Mouse (Mus musculus): ENCODE data around the gene Lct. TPM values are rescaled to one million over a fixed set of nuclear protein-coding genes. Genes with fewer than 3 reads are reported as not detected.
"Not testable (repeated sequence)": the region's sequence is repeated elsewhere in the genome, so short reads cannot be mapped to it uniquely, and the experiment has no call there.

Gene Lct
- polyA plus RNA-seq, 1 experiment from 2014 or later = 3.1 TPM

DNA sequence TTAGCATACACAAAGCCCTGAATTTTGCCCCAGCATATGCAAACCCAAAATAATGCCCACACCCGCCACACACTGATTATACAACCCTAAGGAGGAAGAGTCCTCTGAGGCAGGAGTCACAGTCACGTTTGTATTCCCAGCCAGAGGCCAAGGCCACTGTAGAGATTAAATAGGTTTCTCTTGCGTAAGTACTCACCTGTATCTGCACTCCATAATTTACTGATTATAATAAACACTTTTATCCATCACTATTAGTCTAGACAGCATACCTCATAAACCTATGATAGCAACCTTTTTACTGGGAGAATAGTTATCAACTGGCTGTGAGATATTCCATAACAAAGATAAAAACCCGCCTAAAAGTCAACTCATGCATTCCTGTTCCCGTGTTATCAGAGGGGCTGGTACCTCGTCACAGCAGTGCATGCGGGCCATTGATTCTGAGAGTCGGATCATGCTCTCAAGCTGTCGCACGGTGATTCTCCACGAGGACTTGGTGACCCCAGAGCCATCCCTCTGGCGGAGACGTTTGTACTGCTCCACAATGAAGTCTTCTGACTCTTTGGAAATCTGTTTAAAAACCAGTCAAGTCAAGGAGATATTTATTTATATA, 9.7 kb upstream of the Lct start:
- 80% methylated on average over 13 of the region's 13 CpGs for WGBS
- Histone ChIP-seq H3K4me2 (no peak overlapping the region), H3K9me3 (no peaks in the 10 kb centered on the region), H3K4me1 (no peaks in the 10 kb centered on the region), H3K36me3 (peaks cover 48% of the 10 kb centered on the region), H3K27me3 (replicated peaks) (no peaks in the 10 kb centered on the region), H3K4me3 (replicated peaks) (no peak overlapping the region), H3K27ac (no peak overlapping the region), H3K9ac (no peak overlapping the region)
- no peak for ATAC-seq (ENCODE audit: insufficient read depth, low FRiP score, low read depth)

DNA sequence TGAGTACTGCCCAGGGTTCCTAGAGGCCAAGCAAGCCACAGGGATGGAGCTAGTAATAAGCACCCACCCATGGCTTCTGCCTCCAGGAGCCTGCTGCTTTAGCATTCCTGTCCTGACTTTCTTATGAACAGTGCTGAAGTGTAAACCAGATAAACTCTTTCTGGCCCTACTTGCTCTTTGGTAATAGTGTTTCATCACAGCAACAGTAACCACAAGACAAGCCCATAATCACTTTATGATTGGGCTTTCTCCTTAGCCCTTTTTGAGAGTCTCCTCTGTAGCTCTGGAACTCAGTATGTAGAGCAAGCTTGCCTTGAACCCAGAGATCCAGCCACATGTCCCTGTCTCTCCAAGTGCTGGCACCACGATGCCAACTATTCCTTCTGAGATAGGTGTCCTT, 2.2 kb upstream of the Lct start:
- Histone ChIP-seq H3K27ac (no peak overlapping the region), H3K9ac (no peak overlapping the region), H3K9me3 (no peaks in the 10 kb centered on the region), H3K4me3 (replicated peaks) (no peak overlapping the region), H3K27me3 (replicated peaks) (no peaks in the 10 kb centered on the region), H3K4me1 (no peaks in the 10 kb centered on the region), H3K36me3 (peaks cover 49% of the 10 kb centered on the region), H3K4me2 (no peak overlapping the region)
- WGBS = 91% methylated on average over 1 of the region's 1 CpGs
- ATAC-seq (ENCODE audit: insufficient read depth, low FRiP score, low read depth) = no peak

DNA sequence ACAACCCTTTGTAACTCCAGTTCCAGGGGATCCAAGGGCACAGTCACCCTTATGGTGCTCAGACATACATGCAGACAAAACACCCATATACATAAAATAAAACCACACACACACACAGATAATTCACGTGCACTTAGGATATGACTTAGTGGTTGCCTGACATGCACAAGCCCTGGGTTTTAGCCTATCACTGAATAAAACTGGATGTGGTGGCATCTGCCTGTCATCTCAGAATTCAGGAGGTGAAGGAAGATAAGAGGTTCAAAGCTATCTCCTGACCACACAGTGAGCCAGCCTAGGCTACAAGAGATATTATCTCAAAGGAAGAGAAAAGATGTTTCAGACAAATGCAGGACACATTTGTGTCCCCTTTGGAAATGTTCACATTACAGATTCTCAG, 953 bp downstream of the Lct start:
- no peaks in the 10 kb centered on the region for H3K4me1 ChIP-seq
- H3K4me2 ChIP-seq = no peak overlapping the region
- ATAC-seq (ENCODE audit: insufficient read depth, low FRiP score, low read depth) = no peak
- WGBS = 100% methylated on average over 1 of the region's 1 CpGs
- H3K27me3 ChIP-seq (replicated peaks) = no peaks in the 10 kb centered on the region
- peaks cover 19% of the 10 kb centered on the region for H3K36me3 ChIP-seq
- H3K27ac ChIP-seq = no peak overlapping the region
- H3K4me3 ChIP-seq (replicated peaks) = no peak overlapping the region
- H3K9ac ChIP-seq = no peak overlapping the region
- H3K9me3 ChIP-seq = no peaks in the 10 kb centered on the region

DNA sequence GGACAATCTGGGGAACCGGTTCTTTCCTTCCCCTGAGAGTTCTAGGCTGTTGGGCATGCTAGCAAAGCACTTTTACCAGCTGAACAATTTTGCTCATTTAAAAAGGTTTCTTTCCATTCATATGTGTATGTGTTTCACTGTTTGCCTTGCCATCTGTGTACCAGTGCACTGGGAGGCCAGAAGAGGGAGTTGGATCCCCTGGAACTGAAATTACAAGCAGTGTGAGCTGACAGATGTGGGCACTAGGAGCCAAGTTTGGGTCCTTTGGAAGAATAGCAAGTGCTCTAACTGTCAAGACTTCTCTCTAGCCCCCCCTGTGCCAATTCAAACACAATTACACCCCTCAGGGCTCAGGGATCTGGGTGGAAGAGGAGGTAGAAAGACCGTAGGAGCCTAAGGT, 3.3 kb downstream of the Lct start:
- H3K9ac ChIP-seq = no peak overlapping the region
- no peaks in the 10 kb centered on the region for H3K9me3 ChIP-seq
- 84% methylated on average over 2 of the region's 2 CpGs for WGBS
- 0 out of 2 replicates have a peak, but pooled peaks cover 6% of the 10 kb centered on the region for H3K36me3 ChIP-seq
- no peak overlapping the region for H3K4me3 ChIP-seq (replicated peaks)
- H3K4me1 ChIP-seq = no peaks in the 10 kb centered on the region
- no peak for ATAC-seq (ENCODE audit: insufficient read depth, low FRiP score, low read depth)
- H3K27me3 ChIP-seq (replicated peaks) = no peaks in the 10 kb centered on the region
- H3K4me2 ChIP-seq = no peak overlapping the region
- H3K27ac ChIP-seq = no peak overlapping the region

DNA sequence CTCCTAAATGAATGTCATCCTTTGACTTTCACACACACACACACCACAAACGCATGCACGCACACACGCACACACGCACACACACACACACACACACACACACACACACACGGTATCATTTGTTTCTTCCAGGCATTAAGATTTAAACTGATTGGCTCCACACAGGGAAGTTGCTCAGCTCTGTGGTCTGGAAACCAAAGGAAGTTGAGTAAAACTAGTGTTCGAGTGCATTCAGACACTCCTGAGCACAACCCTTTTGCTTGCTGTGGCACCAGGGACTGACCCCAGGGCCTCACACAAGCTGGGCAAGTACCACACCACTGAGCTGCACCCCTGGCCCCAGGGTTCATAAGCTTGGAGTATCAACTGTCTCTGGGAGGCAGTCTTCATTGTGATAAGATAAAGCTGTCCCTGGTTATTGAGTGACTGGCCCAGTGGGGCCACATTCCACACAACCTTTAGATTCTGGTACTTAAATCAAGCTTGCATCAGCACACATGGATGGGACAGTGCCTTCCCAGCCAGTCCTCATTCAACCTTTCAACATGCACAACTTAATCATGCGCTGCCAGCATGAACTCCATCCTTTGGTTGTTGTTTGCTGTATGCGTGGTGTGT, 5.0 kb downstream of the Lct start:
- Histone ChIP-seq H3K9ac (no peak overlapping the region), H3K4me1 (no peaks in the 10 kb centered on the region), H3K4me3 (replicated peaks) (no peak overlapping the region), H3K9me3 (no peaks in the 10 kb centered on the region), H3K36me3 (0 out of 2 replicates have a peak, but pooled peaks cover 6% of the 10 kb centered on the region), H3K27ac (no peak overlapping the region), H3K4me2 (no peak overlapping the region), H3K27me3 (replicated peaks) (no peaks in the 10 kb centered on the region)
- 80% methylated on average over 8 of the region's 8 CpGs for WGBS
- ATAC-seq (ENCODE audit: insufficient read depth, low FRiP score, low read depth) = no peak

DNA sequence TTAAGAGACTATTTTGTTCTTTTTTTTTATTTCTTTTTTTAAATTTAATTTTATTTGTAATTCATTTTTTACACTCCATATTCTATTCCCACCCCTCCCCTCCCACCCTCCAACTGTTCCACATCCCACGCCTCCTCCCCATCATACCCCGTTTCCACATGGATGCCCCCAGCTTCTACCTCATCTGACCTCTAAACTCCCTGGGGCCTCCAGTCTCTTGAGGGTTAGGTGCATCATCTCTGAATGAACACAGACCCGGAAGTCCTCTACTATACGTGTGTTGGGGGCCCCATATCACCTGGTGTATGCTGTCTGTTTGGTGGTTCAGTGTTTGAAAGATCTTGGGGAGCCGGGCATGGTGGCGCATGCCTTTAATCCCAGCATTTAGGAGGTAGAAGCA, 8.9 kb downstream of the Lct start:
- not testable (repeated sequence) for H3K9me3 ChIP-seq; H3K36me3 ChIP-seq; H3K4me2 ChIP-seq; H3K27me3 ChIP-seq (replicated peaks); H3K27ac ChIP-seq; ATAC-seq (ENCODE audit: insufficient read depth, low FRiP score, low read depth); H3K9ac ChIP-seq; H3K4me3 ChIP-seq (replicated peaks); H3K4me1 ChIP-seq
- 87% methylated on average over 6 of the region's 6 CpGs for WGBS

DNA sequence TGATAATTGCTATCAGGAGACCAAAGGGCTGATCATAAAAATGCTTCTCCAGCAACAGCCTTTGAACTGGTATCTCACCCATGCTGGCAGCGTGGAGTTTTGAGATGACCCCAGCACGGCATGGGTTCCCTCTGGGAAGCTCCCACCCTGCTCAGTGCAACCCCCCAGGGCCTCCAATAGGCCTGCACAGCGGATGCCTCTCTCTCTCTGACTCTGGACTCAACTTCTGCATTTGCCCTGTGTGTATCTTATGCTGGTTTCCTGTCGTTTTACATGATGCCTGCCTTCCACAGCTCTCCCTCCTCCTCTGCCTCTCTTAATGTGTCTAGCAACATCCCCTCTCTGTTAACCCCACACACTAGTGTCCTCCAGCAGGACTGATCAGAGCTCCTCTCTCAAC, 13.5 kb downstream of the Lct start:
- no peak for ATAC-seq (ENCODE audit: insufficient read depth, low FRiP score, low read depth)
- Histone ChIP-seq H3K9me3 (no peaks in the 10 kb centered on the region), H3K27ac (no peak overlapping the region), H3K36me3 (no peaks in the 10 kb centered on the region), H3K4me2 (no peak overlapping the region), H3K4me1 (no peaks in the 10 kb centered on the region), H3K9ac (no peak overlapping the region), H3K4me3 (replicated peaks) (no peak overlapping the region), H3K27me3 (replicated peaks) (no peaks in the 10 kb centered on the region)
- 58% methylated on average over 4 of the region's 4 CpGs for WGBS

DNA sequence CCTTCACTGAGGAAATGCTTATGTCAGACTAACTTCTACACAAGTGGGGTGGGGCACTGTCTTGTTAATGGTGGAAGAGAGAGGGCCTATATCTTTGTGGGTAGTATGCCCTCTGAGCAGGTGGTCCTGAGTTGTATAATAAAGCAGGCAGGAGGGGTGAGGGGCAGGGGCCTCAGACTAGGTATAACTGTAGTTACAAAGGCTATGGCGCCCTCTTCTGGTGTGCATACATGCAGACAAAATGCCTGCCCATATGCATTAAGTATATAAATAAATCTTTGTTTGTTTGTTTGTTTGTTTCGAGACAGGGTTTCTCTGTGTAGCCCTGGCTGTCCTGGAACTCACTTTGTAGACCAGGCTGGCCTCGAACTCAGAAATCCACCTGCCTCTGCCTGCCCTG, 19.1 kb downstream of the Lct start:
- Histone ChIP-seq H3K9me3 (no peaks in the 10 kb centered on the region), H3K27me3 (replicated peaks) (no peaks in the 10 kb centered on the region), H3K4me1 (no peaks in the 10 kb centered on the region), H3K4me3 (replicated peaks) (no peak overlapping the region), H3K36me3 (no peaks in the 10 kb centered on the region), H3K27ac (no peak overlapping the region), H3K9ac (no peak overlapping the region), H3K4me2 (no peak overlapping the region)
- no peak for ATAC-seq (ENCODE audit: insufficient read depth, low FRiP score, low read depth)
- WGBS = 73% methylated on average over 3 of the region's 3 CpGs

DNA sequence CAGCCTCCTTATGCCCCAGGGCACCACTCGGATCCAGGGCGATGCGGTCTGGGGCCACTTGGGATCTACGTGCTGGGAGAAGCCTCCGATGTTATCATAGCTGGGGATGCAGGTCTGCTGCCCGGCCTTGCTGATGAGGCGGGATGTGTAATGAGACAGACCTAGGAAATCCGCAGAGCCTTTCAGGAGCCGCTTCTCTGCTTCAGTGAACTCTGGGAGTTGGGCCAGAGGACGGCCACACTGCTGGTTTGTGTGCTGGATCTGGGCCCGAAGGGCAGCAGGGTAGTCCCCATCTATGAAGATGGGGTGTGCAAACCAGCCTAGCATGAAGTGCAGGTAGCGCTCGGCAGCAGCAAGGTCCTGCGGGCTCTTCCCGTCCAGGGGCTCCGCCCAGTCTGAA, 24.2 kb downstream of the Lct start:
- Histone ChIP-seq H3K27ac (no peak overlapping the region), H3K9me3 (no peaks in the 10 kb centered on the region), H3K4me2 (no peak overlapping the region), H3K36me3 (no peaks in the 10 kb centered on the region), H3K27me3 (replicated peaks) (no peaks in the 10 kb centered on the region), H3K4me1 (no peaks in the 10 kb centered on the region), H3K4me3 (replicated peaks) (no peak overlapping the region), H3K9ac (no peak overlapping the region)
- no peak for ATAC-seq (ENCODE audit: insufficient read depth, low FRiP score, low read depth)
- WGBS = 90% methylated on average over 16 of the region's 16 CpGs

DNA sequence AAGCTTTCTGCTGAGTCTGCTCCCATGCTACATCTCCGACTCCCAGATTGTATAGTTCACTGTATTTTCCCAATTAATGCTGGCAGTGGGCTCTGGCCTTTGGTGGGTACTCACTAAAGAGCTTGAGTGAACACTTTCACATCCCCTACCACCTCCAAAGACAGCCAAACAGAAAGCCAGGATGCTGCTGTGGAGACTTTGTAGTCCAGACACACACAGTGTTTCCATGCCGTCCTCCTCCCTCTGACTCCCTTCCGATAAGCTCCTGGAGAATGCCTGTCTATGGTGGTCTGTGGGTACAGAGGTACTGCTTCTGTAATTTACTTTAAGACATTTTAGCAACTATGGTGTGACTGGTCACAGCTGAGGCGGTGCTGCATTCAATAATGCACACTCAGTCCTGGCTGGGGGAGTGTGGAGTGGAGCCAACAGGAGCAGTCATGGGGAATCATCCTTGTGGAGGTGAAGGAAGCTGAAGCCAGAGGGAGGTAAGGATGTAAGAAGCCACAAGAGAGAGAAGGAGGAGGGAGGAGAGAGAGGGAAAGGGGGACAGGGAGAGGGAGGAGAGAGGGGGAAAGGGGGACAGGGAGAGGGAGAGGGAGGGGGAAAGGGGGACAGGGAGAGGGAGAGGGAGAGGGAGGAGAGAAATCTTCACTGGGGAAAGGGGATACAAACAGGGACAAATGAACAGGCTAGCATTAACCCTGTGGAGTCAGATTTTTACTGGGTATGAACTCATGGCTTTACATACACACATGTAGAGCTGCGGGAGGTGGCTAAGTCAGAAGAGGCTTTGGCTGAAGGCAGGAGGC, 32.2 kb downstream of the Lct start:
- Histone ChIP-seq H3K9me3 (no peaks in the 10 kb centered on the region), H3K4me3 (replicated peaks) (no peak overlapping the region), H3K27ac (no peak overlapping the region), H3K36me3 (no peaks in the 10 kb centered on the region), H3K4me1 (no peaks in the 10 kb centered on the region), H3K4me2 (no peak overlapping the region), H3K9ac (no peak overlapping the region), H3K27me3 (replicated peaks) (no peaks in the 10 kb centered on the region)
- WGBS = 76% methylated on average over 5 of the region's 5 CpGs
- ATAC-seq (ENCODE audit: insufficient read depth, low FRiP score, low read depth) = no peak

DNA sequence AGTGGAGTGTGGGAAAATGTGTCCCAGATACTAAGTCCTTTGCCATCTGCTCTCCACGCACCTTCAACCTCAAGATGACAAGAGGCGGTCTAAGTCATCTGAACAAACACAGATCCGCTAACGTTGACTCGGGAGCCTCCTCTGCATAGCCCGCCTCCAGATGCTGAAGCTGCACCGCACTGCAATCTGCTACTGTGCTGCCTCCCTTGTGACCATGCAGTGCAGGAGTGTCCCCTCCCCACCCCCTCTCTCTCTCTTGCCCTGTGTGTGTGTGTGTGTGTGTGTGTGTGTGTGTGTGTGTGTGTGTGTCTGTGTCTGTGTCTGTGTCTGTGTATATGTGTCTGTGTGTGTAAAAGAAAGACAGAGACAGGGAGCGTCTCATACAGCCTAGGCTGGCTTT, 32.8 kb downstream of the Lct start:
- 74% methylated on average over 8 of the region's 8 CpGs for WGBS

DNA sequence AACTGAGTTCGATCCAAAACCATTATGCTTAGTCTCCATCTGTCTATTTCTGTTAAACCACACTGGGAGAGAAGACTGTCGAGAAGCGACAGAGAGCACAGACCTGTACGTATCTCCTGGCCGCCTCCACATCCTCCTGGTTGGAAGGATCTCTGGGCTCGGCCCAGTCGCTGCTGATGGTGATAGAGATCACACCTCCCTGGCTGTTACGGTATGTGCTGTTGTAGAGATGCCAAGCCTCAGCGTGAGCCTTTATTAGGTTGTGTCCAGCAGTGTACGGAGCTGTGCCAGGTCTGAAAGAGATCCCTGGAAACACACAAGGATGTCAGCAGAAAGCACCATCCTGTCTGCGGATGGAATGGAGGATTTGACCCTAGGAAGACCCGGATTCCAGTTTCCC, 34.6 kb downstream of the Lct start:
- Histone ChIP-seq H3K27ac (no peak overlapping the region), H3K27me3 (replicated peaks) (no peaks in the 10 kb centered on the region), H3K9ac (no peak overlapping the region), H3K4me1 (no peaks in the 10 kb centered on the region), H3K9me3 (no peaks in the 10 kb centered on the region), H3K4me3 (replicated peaks) (no peak overlapping the region), H3K4me2 (no peak overlapping the region), H3K36me3 (no peaks in the 10 kb centered on the region)
- WGBS = 85% methylated on average over 12 of the region's 12 CpGs
- ATAC-seq (ENCODE audit: insufficient read depth, low FRiP score, low read depth) = no peak

More for the DNA sequence above, 32.8 kb downstream of the Lct start:
- H3K27ac ChIP-seq = no peak overlapping the region
- no peak overlapping the region for H3K9ac ChIP-seq
- H3K4me1 ChIP-seq = no peaks in the 10 kb centered on the region
- H3K36me3 ChIP-seq = no peaks in the 10 kb centered on the region
- ATAC-seq (ENCODE audit: insufficient read depth, low FRiP score, low read depth) = no peak
- no peak overlapping the region for H3K4me2 ChIP-seq
- H3K4me3 ChIP-seq (replicated peaks) = no peak overlapping the region
- no peaks in the 10 kb centered on the region for H3K27me3 ChIP-seq (replicated peaks)
- no peaks in the 10 kb centered on the region for H3K9me3 ChIP-seq
